ENCODE assay signal across 9 mouse cellular contexts in genomic region chr8:124284984-124285576, GRCm38 (mm10). TPM values are rescaled to one million over a fixed set of nuclear protein-coding genes. Genes with fewer than 3 reads are reported as not detected.
DNase-seq lines count a peak whose midpoint lies in the region; ATAC-seq and TF ChIP-seq lines count a peak whose summit lies in the region.
"Had no signal": no experiment of that assay in that cellular context is flagged by ENCODE, and none has a peak within 500 bp of the region (broad histone marks: within the 10 kb centered on the region; RNA-seq: fewer than 3 reads in every experiment).

No protein-coding gene starts in this region.

- peaks cover 13% of the 10 kb centered on the region for H3K79me3 ChIP-seq in C2C12 (ENCODE audit: low read depth)

- peaks cover 88% of the 10 kb centered on the region for H3K4me1 ChIP-seq in neural tube, embryonic 13.5 days (replicated peaks)

- H3K4me2 ChIP-seq in neural tube, embryonic 13.5 days, result no peak overlapping the region

- ATAC-seq in neural tube, embryonic 13.5 days (ENCODE audit: low read depth), result peak; percentile 59
- no peak for ATAC-seq in activated CD4-positive, CD25-positive, alpha-beta regulatory T cell, adult 4 months

- no peaks in the 10 kb centered on the region for H3K27me3 ChIP-seq in C2C12 (ENCODE audit: control insufficient read depth, insufficient read depth, insufficient read length)
- no peaks in the 10 kb centered on the region for H3K27me3 ChIP-seq in neural tube, embryonic 13.5 days

- H3K79me2 ChIP-seq in C2C12 (ENCODE audit: control insufficient read depth, insufficient read depth), result peaks cover 82% of the 10 kb centered on the region

- no peaks in the 10 kb centered on the region for H3K36me3 ChIP-seq in C2C12 (ENCODE audit: control insufficient read depth, insufficient read depth)
- no peaks in the 10 kb centered on the region for H3K36me3 ChIP-seq in neural tube, embryonic 13.5 days
- H3K36me3 ChIP-seq: G1E had no signal

- H3K9ac ChIP-seq in neural tube, embryonic 13.5 days, result peak overlapping the region; percentile 43

- peak overlapping the region; percentile 92 for H3K27ac ChIP-seq in neural tube, embryonic 13.5 days (replicated peaks)

- no peak overlapping the region for H3K4me3 ChIP-seq in C2C12 (ENCODE audit: insufficient read depth, poor library complexity, severe bottlenecking)
- H3K4me3 ChIP-seq in neural tube, embryonic 13.5 days, result no peak overlapping the region

- peak; percentile 76 for DNase-seq in cerebellum, adult 9-11 months
- DNase-seq in heart, adult 8-10 months (ENCODE audit: low spot score), result peak; percentile 42
- DNase-seq in kidney, adult 8-10 months, result peak; percentile 76 to 84
- DNase-seq in layer of hippocampus, adult 8-10 months (ENCODE audit: low spot score in 2 of 2), result no peak
- DNase-seq in urinary bladder, postnatal 14 days (ENCODE audit: low spot score), result no peak

- TF ChIP-seq CTCF in C2C12 (IDR thresholded peaks at IDR 0.05; ENCODE audit: control insufficient read depth, insufficient read depth, insufficient read length), result no peak

- peak overlapping the region; percentile 10 for H3ac ChIP-seq in C2C12 (ENCODE audit: control insufficient read depth, insufficient read length, low read depth)

- no peaks in the 10 kb centered on the region for H3K9me3 ChIP-seq in neural tube, embryonic 13.5 days

- WGBS in neural tube, embryonic 13.5 days, result 12% methylated on average over 9 of the region's 9 CpGs

TF ChIP-seq in C2C12, 6 proteins besides CTCF, POLR2A, EP300 and RAD21:
- TF ChIP-seq USF1 (IDR thresholded peaks at IDR 0.05; ENCODE audit: low read depth) (no peak), MYOD1 (IDR thresholded peaks at IDR 0.05; ENCODE audit: control insufficient read depth, insufficient read length, low read depth) (peak; percentile 39)

RNA-seq across cellular contexts. Expression of gene Galnt2, which starts 53.9 kb away (rescaled TPM):
- polyA plus RNA-seq in C2C12 (2012; fragmentation: generic; extraction: Trizol), result 55.5 TPM
- 10 to 100 TPM; 32.0 to 40.3 (median 33.8) TPM for total RNA-seq in heart, adult 8-10 months (2022)
- 61.4 and 64.5 TPM in 2 replicates for polyA plus RNA-seq in neural tube, embryonic 13.5 days (2015; fragmentation: Nextera tagmentation; extraction: Ambion mirVana)
- 10 to 100 TPM; 33.7 to 48.5 (median 40.8) TPM for total RNA-seq in layer of hippocampus, adult 8-10 months (2022)
- polyA plus RNA-seq in activated CD4-positive, CD25-positive, alpha-beta regulatory T cell, adult 4 months (2017; shearing (Covaris generic)), result 10 to 100 TPM; 18.2 to 20.1 TPM
- total RNA-seq: G1E had no signal
- polyA plus RNA-seq: G1E had no signal

Comparison
In these comparisons a context has a peak if more than half of its experiments do, and no peak if none do; other contexts are left out.
1. DNase-seq: peak in cerebellum, adult 9-11 months (single experiment), heart, adult 8-10 months (single experiment) and kidney, adult 8-10 months (2 of 2); none in layer of hippocampus, adult 8-10 months (0 of 2) and urinary bladder, postnatal 14 days (single experiment).